Mouse (Mus musculus) layer of hippocampus, postnatal 14 days (tissue): ENCODE measurements at regions not wholly inside any gene's neighbourhood (a gene's known extent, or its start where the extent isn't known, plus 50 kb on each side); places are given as distances from the start of the nearest gene placed in this dataset.

ENCODE experiments used
- DNase-seq, 2 experiments: peaks; one replicate each; pipeline ENCODE4 v3.0.0; 2021 to 2022; ENCODE audit warnings: low spot score in 2 of 2, mixed read lengths in 1 of 2

DNA sequence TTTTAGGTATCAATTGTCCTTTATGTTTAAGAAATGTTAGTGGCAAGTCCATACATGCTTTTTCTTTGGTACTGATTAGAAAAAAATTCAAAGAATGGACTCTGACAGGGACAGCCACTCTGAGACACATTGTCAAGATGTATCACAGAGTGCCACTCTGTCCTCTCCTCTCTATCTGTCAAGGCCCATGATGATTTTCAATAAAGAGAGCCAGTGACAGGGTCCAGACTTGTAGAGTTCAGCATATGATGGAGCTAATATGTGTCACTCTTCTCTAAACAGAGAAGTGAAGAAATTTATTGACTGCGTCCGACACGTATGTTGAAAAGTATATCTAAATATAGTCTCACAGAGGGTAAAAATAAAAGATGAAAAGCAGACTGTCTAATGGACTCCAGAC is 672.2 kb upstream of the 4930452B06Rik start:
- DNase-seq: no peak

DNA sequence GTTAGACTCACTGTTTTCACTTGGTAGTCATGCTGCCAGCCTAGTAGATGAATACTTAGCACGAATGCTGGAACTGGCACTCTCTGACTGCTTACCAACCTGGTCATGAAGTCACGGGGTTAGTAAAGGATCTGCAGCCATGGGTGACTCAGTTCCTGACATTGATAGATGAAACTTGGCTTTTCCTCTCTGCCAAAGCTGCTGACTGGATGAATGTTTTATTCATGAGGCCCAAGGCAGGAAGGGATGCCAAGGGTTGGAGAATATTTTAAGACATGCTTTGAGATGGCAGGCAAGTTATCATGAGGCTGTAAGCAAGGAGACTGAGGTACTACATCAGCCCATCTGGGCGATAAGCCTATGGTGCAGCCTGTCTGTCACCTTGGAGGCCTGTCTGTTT is 671.1 kb upstream of the 4930452B06Rik start:
- DNase-seq: no peak

DNA sequence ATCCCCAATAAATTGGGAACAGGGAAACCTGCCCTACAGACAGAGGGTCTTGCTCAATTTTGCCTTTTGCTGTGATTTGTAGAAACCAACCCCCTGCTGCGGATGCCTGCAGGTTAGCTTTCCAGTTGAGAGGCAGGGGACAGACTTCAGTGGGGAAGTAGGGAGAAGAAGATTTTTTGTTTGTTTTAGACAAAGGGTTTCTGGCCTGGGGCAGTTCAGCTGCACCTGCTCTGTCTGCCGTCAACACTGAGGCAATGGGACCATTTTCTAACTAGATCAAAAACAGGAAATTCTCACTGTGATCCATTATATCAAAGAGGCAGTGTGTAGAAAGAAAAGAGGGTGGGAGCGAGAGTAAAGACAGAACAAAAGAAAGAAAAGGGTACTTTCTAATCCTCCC is 665.6 kb upstream of the 4930452B06Rik start:
- no peak for DNase-seq

- no peak for DNase-seq
Observed at GRCm38 (mm10) chr14:9330767-9331166, 664.7 kb upstream of the 4930452B06Rik start.

DNA sequence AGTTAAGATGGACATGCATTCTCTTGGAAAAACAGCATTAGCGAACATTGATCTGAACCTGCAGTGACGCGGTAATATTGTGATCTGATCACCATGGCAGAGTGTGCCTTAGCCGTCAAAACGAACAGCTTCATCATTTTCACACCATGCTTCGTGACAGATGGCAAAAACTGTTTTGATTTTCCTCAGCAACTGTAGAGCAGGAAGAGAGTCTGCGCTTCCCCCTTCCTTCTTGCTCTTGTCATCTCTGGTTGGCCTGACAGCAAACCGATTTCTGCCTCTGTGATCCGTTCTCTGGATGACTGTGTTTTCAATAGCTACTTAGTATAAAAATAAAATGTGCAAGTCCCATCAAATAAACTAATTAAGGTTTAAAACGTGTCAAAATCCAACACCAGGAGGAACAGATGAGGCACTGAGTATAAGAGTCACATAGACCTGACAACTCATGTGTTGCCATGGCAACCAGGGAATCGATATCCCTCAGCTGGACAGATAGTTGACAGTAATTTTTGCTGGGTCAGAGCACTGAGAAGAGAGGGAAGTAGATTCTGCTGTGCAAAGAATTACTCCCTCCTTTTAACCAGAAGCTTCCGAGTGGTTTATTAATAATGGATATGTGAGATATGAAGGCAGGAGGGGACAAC is 663.9 kb upstream of the 4930452B06Rik start:
- peak; percentile 61 to 86 for DNase-seq

DNA sequence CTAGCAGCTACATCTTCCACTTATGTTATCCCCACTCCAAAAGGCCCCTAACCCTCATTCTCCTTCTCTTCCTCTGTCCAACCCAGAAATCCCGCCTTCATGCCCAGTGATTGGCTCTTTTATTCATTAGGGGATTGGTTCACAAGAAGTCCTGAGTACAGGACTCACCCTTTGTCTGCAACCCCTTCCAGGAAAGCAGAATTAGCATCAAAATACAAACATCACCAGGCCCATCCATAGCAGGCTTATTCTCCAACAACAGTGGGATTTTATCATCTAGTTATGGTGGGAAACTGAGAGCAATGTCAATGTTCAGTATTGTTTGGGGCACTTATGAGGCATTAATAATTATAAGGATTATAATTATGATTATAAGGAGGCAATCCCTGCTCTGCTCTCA is 661.3 kb upstream of the 4930452B06Rik start:
- DNase-seq: no peak

GRCm38 (mm10) chr14:9319842-9320241 is 653.8 kb upstream of the 4930452B06Rik start:
- no peak for DNase-seq

GRCm38 (mm10) chr14:9318796-9319465 is 652.9 kb upstream of the 4930452B06Rik start:
- no peak for DNase-seq

DNA sequence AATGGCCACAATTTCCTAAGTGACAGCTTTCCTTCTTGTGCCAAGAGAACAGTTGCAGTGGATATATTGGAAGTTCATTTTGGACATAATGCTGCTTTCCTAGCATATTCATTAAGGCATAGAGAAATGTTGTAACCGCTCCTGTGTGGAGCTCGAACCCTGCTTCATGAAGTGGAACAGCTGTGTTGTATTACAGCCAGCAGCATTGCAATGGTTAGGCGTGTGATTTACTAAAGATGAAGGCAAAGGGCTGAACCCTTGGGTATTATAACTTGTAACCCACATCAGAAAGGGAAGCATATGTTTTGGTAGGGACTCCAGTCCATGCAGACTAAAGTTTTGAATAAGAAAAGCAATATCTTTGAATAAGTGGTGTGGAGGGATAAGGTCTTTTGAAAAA is 649.2 kb upstream of the 4930452B06Rik start:
- no peak for DNase-seq

GRCm38 (mm10) chr14:9296145-9296544 is 630.1 kb upstream of the 4930452B06Rik start:
- DNase-seq: no peak

GRCm38 (mm10) chr14:9294555-9294954 is 628.5 kb upstream of the 4930452B06Rik start:
- no peak for DNase-seq

DNA sequence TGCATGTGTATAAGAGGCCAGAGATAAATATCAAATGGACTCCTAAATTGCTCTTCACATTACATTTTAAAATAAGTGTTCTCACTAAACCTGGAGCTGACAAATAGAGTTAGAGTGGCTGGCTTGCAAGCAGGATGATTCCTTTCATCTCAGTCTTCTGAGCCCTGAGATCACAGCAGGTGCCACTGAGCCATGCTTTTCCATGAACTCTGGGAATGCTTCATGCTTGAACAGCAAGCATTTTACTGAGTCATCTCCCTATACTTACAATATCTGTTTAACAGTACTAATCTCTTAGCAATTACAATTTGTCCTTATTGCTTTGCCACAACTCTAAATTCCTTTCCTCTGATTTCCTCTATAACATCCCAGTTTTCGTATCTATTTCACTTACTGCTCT is 622.1 kb upstream of the 4930452B06Rik start:
- DNase-seq: no peak

DNA sequence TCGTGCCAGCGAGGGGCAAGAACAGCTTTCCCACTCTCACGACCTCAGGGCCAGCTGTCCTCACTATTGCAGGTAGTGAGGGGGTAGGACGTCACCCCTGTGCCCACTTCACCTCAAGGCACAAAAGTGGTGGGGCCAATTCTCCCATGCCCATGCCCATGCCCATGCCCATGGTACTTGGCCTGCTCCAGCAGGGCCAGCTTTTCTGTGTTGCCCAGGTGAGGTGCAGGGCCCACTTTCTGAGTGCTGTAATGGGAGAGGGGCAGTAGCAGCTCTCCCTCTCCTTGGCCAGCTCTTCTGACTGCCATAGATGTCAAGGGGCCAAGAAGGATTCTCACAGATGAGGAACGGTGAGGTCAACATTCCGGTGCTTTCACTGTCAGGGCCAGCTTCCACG is 619.6 kb upstream of the 4930452B06Rik start:
- DNase-seq: no peak

GRCm38 (mm10) chr14:9284976-9285605 is 619.1 kb upstream of the 4930452B06Rik start:
- DNase-seq: no peak

GRCm38 (mm10) chr14:9267282-9268091 is 601.4 kb upstream of the 4930452B06Rik start:
- no peak for DNase-seq

DNA sequence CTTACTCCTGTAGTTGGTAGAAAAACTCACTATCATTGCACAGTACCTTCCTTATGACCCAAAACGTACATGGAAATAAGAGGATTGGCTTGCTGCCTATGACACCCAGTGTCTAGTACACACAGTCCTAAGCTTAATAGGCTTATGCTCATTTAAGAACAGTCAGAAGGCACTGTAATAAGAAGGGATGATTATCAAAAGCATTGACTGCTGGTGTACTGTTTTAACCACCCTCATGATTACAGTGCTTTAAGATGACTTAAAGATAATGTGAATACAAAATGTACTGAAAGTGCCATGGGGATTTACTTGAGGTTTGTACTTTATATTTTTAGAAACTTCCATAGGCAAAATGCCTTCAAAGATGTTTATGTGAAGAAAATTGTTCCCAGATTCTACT is 586.0 kb upstream of the 4930452B06Rik start:
- DNase-seq: no peak

DNA sequence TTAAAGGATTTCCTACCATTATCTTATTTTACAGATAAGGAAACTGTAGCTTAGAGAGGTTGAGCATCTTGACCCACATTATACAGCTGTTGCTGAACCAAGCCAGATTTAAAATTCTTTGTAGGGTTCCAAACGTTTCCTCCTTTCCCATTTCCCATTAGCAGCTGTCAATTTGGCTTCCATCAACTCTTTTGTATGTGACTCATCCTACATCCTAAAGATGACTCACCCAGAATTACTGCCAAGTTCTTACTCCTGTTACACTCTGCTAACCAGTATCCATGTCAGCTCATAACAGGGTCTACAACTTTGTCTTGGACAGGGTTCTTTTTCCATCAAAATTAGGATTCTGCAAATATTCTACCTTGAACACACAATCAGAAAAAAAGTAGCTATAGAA is 579.2 kb upstream of the 4930452B06Rik start:
- no peak for DNase-seq

- DNase-seq: no peak
Observed at GRCm38 (mm10) chr14:9243336-9243735, 577.3 kb upstream of the 4930452B06Rik start.

GRCm38 (mm10) chr14:9242118-9242517 is 576.1 kb upstream of the 4930452B06Rik start:
- DNase-seq: no peak

- peak; percentile 13 to 55 for DNase-seq
Observed at GRCm38 (mm10) chr14:9227670-9228069, 561.6 kb upstream of the 4930452B06Rik start.

DNA sequence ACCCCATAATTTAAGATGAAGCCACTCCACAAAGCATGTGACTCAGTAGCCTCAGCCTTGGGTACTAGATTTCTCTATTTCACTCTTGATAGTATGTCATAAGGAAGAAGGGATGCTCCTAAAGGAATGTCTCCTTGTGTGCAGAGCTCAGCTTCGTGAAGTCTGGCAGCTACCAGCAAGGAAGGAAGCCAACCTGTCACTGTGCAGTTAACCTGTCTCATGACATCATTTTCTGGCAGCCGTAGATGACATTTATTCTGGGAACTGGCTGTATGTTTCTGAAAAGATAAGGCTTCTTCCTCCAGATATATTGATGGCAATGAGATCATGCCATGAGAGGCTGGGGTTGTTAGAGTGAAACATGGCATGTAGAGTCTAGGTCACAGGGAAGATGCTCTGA is 534.2 kb upstream of the 4930452B06Rik start:
- no peak for DNase-seq
